Mouse (Mus musculus): ENCODE results near the gene Mitd1.

Gene Mitd1

DNA sequence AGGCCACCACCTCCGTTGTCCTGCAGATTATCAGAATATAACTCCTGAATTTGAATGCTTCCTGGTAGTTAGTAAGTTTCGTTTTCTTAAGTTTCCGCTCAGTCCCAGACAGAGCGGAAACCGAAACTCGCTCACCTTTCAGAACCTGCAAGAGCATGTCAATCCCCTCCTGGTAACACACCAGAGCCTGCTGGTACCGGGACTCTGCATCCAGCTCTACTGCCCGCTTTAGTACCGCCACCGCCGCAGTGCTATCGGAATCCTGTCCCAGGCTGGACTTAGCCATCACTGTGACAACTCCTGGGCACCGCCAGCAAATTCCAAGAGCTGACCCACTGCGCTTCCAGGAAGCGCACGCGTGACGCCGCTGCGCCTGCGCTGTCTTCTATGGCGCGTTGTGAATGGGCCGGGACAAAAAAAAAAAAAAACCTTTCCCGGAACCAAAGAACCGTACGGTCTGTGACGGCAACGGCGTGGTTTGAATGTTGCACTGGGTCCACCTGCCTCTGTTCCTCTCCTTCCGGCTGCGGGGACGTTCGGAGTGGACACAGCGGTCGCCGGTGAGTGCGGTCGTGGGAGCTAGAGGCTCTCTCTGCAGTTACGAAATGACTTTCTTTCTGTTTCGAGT lies at the start of gene Mitd1, which contains the start of gene Mrpl30:
Gene Mitd1, minus strand, starts transcription at position 387 of the 628 bp plus-strand sequence.
Gene Mrpl30, plus strand, starts transcription at position 453 of the 628 bp plus-strand sequence.
- DNase-seq = peak; percentile 90

DNA sequence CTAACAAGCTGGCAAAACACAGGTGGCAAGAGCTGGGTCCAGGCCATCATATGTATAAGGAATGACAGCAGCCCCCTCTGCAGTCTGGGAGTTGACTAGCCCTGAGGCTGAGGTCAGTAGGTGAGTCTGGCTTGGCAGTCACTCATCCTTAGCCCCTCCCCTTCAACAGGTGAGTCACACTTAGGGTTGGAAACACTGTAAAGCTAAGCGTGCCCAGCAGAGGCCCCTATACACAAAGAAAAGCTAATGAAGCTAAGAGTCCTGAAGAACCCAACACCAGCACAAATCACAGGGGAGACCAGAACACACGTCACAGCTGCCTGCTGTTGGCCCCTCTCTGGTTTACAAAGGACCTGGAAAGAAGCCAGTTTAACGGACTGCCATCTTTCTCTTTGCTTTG lies 41.6 kb upstream of the Mitd1 start:
- no peak for DNase-seq

DNA sequence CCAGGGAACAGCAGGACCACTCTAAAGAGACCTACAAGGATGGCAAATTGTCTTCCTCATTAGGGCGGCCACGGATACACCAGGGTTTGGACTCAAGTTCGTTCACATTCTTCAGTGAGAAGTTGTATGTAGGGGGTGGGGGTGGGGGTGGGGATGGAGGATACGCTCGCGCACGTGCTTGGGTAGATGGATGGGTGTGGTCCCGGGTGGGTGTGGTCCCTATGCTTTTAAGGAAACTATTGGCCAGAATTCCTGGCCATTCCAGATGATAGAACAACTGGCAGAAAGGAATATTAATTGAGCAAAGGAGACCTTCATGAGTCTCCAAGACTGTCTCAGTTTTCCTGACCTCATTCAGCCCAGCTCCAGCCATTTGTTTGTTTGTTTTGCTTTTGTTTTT lies 35.8 kb upstream of the Mitd1 start:
- DNase-seq = no peak

DNA sequence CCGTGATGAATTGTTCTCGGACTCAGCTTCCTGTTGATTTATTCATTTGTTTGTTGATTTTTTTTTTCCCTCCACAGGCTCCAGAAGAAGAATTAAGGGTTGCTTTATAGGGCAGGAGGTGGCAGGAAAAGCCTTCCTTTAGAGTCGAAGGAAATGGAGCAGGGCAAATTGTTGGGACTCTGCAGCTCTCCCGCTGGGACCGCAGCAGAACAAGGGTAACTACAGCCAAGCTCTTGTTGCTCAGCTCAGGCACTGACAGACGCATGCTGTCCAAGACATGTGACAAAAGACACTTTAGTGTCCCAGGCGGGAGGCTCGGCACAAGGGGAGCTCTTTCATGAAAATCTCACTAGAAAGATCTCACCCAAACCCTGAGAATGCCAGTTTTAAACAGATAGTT lies 32.3 kb upstream of the Mitd1 start:
- peak; percentile 16 for DNase-seq

DNA sequence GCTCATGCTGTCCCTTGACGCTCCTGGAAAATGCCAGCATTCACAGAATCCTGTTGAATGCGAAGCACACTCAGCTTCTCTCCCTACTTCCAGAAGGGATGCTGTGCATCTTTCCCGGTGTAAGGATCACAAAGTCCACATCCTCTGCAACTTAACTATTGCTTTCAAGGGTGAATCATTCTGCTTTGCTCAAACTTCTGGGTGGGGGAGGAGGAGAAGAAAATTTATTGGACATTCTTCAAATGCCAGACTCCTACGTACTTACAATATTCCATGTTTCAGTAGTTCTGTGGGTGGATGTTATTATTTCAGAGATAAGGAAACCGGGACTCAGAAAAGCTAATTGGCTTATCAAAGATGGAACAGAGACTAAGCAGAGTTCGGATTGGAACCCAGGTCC lies 27.9 kb upstream of the Mitd1 start:
- no peak for DNase-seq

DNA sequence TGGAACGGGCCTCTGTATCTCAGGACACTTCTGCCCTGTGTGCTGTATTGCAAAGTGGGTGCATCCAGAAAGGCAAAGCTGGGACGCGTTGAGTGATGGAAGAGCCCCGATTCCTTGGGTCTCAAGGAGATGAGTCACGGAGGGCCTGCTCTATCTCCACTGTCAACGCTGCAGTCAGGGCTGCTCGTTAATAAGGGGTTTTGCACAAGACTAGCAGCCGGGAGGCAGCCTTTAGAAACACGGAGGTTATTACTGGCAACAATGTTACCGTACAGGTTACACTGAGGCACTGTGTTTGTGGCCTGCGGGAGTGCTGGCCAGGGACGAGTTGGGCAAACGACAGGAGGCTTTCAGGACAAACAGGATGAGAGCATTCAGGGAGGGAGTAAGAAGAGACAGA lies 27.5 kb upstream of the Mitd1 start:
- DNase-seq = no peak

DNA sequence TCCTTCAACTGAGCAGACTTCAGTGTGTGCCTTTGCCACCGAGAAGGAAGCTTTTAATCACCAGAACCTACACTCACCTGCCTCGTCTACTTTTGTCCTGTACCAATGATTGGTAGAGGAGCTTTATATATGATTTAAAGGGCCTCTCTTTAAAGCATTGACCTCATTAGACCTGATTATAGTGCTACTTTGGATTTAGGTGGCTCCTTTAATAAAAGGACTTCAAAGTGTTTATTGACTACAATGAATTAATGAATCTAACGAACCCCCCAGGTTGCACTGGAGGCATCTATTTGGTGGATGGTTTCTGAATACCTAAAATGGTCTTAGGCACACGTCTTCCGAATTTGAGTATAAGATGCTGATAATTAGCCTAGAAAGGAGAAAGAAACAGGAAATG lies 26.2 kb upstream of the Mitd1 start, which contains the start of gene Lyg2:
Gene Lyg2, minus strand, starts transcription at position 101 of the 400 bp plus-strand sequence.
- no peak for DNase-seq

DNA sequence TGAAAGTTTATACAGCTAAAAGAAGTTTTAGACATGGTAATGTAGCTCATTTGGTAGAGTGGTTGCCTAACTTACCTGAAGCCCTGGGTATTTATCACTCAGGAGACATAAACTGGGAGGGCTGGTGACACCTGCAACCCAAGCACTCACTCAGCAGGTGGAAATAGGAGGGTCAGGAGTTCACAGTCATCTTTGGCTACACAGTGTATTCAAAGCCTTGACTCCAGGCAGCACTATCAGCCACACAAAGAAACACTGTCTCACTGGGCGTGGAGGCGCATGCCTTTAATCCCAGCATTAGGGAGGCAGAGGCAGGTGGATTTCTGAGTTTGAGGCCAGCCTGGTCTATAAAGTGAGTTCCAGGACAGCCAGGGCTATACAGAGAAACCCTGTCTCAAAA lies 22.5 kb upstream of the Mitd1 start:
- DNase-seq = no peak

DNA sequence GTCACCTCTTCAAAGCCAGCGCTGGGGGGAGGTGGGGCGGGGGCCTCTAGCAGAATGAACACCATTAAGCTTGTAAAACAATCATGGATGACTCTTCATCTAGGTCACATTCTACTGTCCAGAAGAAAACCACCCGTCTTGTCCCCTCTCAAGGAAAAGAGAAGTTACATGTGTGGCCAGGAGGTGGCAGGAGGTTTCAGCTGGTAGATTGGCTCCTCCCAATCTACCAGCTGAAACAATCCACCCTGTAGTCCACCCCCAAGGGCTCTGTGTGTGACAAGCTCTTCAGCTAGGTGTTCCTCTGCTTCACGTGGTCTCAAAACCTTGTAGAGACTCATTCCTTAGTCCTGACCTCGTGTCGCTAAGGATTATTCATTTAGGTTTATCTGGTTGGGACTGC lies 13.0 kb upstream of the Mitd1 start:
- DNase-seq = no peak

DNA sequence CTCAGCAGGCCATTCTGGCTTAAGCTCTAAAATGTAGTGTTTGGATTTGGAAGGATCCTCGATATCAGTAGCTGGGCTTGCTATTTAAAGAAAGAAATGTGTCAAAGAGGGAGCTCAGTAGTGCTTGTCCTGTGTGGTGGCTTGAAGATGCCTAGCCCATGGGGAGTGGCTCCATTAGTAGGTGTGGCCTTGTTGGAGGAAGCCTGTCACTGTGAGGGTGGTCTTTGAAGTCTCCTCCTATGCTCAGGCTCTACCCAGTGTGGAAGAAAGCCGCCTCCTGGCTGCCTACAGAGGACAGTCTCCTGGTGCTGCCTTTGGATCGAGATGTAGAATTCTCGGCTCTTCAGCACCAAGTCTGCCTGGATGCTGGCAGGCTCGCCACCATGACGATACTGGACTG lies 10.1 kb upstream of the Mitd1 start:
- no peak for DNase-seq

DNA sequence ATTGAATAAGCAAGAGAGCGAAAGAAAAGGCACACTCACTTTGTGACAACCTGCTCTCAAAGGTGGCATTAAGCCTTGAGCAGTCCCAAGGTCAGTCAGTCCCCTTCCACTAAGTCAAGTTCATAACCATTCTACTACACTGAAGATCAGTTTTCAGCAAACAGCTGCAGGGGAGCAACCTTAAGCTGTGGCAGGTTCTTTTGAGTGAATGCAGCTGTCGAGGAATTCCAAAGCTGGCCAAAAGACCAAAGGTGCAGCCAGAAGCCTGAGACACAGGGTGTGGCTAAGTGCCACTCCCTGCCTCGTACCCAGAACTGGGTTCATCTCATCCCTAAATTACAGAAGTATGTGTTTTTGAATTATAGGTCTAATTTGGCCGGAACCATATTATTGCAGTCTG lies 9.6 kb upstream of the Mitd1 start:
- no peak for DNase-seq

DNA sequence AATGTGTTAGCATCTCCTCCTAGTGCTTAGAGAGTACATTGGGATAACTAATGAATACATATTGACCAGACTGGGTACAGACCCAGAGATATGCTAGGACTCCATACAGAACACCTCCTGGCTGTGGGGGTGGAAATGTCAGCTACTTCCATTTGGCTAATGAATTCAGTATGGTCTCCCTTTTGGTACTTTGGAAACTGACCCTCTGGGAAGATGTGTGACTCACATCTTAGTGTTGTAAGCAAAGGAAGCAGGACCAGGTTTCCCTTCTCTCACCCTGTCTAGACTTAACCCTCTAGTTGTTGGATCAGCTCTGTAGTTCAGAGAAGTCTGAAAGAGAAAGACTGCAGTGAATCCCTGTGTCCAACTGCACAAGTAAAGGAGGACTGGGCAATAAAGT lies 4.4 kb upstream of the Mitd1 start:
- DNase-seq = no peak

DNA sequence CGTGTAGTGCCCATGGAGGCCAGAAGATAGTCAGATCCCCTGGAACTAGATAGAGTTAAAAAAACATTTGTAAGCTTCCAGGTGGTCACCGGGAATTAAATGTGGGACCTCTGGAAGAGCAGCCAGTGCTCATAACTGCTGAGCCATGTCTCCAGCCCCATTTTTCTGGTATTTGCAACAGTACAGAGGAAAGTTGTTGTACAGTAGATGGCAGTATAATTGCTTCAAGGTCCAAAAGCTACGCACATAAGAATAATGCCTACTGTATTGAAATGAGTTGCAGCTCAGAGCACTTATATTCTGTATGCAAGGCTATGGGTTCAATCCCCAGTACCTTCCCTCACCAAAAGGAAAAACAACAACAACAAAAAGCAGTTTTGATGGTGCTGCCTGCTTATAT lies 1.2 kb upstream of the Mitd1 start:
- DNase-seq = no peak

DNA sequence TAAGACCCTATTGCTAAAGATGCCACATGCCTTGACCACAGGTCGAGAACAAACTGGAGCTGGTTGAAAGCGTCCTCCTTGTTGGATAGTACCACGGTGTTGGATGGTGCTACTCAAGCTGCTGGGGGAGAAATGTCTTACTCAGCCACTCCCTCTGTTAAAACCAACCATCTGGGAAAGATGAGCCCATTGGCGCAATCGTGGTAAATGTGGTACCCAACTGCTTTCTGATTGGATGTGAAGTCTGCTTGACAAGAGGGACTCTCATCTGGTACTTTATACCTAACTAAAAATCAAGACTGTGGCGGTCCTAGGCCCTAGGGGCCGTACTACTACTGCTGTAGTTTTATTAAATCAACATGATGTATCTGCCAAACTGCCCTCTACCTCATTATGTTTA lies 1.0 kb downstream of the Mitd1 start:
- DNase-seq = no peak

DNA sequence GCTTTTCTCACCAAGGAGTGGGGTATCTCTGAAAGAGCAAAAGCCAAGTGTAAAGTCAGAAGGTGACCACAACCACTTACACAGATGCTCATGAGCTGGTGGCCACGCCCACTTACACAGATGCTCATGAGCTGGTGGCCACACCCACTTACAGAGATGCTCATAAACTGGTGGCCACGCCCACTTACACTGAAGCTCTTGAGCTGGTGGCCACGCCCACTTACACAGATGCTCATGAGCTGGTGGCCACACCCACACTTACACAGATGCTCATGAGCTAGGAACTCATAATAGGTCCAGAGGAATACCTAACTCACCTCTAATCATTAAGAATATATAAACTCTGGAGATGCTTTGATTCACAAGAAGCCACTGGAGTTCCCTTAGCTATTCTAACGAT lies 5.8 kb downstream of the Mitd1 start:
- no peak for DNase-seq

DNA sequence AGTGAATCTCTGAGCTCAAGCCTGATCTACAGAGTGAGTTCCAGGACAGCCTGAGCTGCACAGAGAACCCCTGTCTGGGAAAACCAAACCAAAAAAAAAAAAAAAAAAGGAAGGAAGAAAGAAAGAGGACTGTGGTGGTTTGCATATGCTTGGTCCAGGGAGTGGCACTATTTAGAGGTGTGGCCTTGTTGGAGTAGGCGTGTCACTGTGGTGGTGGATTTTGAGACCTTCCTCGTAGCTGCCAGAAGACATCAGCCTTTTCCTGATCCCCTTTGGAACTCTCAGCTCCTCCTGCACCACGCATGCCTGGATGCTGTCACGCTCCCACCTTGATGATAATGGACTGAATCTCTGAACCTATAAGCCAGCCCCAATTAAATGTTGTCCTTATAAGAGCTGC lies 6.8 kb downstream of the Mitd1 start:
- no peak for DNase-seq

DNA sequence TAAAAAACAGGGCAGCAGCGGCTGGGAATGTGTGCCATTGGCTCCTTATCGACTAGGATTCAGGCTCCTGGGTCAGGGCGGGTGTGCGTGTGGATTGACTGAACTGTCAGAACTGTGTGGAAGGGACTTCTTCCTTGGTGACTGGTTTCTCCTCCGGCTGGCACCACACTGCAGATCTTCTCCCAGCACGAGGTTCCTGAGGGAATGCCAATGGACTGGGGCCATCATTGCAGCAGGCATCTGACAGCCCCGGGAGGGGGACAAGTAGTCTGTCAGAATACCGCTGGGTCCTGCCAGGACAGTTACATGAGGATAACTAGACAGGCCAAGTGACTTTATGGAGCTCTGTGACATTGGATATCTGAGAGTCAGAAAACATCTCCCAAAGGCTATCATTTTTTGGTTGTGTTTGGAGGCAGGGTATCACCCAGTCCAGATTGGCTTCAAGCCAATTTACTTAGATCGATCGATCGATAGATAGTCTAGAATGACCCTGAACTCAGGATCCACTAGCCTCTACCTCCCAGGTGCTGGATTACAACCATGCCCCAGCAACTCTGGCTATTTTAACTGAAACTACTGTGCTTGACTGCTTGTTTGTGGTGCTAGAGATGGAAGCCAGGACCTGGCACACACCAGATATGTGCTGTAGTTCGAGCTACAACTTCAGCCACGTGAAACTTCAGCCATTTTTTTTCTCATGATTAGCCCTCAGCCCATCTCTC lies 12.3 kb downstream of the Mitd1 start:
- DNase-seq = no peak

DNA sequence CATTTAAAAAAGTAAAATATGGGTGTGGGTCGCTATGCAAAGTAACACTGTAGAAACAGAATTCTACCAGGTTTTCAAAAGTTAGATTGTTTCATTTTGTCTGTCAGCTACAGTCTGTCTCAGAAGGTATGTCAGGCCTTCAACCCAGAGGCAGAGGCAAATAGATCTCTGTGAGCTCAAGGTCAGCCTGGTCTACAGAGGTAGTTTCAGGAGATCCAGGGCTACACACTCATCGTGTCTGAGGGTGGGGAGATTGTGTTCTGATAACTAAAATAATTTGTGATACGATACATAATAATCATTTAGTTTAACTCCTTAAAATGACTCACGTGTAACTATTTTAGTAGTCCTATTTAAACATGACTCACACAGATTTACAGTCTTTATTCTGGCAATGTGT lies 17.1 kb downstream of the Mitd1 start:
- no peak for DNase-seq

DNA sequence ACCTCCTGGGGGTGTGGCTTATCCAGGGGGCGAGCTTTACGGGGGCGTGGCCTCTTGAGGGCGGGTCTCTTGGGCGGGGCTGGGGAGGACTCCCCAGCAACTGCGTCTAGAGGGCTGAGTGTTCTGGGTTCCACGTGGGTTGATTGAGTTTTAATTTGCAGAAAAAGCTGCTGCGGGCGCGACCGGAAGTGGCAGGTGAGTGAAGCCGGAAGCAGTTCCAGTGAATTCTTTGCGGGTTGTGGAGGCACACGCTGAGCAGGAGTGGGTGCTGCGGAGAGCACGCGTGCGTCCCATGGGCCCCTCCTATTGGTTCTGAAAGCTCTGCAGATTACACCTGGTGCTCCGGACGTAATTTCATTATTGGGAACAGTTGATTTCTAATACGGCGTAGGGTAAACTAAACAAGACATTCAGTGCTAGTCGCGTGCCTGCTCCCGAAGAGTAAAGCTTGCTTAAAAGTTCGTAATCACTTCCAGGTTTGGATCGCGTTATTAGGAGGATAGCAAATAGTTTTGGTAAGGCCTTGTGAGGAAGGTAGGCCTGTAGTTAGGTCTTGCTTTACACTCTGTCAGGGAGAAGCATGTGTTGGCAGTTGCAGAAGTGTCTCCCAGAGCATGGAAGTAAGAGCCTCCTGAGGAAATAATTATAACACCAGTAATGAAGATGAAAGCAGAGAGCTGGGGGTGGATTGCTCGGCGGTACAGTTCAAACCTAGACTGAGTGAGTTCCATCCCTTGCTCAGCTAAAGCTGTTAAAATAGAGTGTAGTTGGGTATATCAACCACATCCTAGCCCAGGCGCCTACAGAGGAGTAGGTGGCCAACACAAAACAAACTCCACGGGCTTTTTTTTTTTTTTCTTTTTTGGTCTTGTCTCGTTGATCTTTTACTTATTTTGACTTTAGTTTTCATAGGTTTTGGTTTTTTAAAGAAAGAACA lies 17.8 kb downstream of the Mitd1 start:
- peak; percentile 87 for DNase-seq

DNA sequence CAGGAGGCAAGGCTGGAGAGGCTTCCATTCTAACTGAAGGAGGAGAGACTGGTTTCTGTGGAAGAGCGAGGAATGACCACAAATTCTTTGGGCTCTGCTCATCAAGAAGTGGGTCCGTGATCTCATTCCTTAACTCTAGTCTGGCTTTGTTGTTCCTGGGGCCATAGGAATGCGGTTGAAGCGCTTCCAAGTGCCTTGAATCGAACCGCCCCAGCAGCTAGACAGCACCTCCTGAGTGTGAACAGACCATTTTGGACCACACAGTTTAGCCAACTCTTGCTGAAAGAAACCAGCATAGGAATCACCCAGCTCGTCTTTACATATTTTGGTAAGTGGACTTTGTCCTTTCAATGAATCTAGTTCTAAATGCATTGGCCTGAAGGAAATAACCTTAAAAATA lies 18.5 kb downstream of the Mitd1 start, which contains the start of gene Lipt1:
Gene Lipt1, plus strand, starts transcription at position 35 of the 400 bp plus-strand sequence.
- no peak for DNase-seq

DNA sequence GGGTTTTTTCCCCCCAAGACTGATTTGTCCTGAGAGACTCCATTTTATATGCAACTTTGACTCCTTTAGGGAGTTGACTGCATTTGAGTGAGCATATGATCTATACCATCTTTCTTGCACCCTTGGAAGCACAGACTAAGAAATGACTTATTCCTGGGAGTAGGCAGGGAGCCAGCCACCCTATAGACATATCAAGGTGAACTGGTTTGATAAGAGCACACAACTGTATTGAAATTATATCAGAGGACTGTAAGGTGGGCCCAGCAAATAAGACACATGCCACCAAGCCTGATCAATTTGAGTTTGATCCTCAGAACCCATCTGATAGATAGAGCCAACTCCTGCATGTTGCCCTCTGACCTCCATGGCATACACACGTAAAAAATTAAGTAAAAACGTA lies 20.8 kb downstream of the Mitd1 start:
- DNase-seq = no peak

DNA sequence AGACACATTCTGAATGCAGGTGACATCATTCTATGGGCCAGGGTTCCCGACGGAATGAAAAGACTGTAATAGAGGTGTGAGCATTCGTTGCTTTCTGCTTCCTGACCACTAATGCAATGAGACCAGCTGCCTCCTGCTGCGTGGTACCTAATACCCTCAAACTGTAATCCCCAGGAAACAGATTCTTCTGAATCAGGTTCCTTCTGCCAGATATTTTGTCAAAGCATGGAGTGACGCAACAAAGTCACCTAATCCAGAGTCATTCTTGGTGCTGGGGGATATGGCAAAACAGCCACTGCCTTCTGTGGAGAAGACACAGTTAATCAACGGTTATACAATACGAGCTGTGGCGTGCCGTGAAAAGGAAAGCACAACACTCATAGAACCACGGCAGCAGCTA lies 21.6 kb downstream of the Mitd1 start:
- DNase-seq = no peak

DNA sequence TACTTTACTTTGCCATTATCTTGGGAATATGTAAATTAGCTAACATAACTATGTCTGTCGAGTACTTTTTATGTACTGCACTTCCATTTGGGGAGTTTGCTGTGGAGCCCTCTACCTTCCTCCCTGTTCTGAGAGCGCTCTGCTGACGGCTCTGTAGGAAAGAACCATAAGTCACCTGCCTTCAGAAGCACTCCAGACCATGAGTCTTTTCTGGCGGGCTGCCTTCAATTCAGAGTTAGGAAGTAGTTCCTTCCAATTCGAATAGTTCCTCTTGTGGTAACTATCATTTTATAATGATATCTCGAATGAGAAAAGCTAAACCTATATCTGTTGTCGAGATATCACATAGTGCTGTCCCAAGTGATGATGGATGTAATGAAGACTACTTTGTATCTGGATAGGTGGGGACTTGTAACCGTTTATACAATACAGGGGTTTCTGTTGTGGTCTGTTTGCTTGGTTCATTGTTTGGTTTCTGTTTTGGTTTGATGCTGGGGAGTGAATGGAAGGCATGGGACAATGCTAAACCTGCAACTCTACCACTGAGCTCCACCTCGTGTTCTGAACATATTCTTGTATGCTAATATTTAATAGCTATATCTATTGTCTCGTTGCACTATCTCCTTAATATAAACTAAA lies 22.4 kb downstream of the Mitd1 start:
- DNase-seq = no peak
